Mouse (Mus musculus) CH12.LX (cell line): ENCODE measurements around the gene Zdhhc18. TPM values are rescaled to one million over a fixed set of nuclear protein-coding genes. Genes with fewer than 3 reads are reported as not detected.
A peak's percentile ranks its signal among the peaks of the same experiment; 100 is the strongest.

Source experiments
- DNase-seq: peaks from one replicate; pipeline ENCODE4 v3.0.0-alpha.2; 2013; ENCODE audit errors: extremely low read depth
- H3K27ac ChIP-seq: 2 replicates; pipeline ENCODE4 v1.5.1; 2012; ENCODE audit warnings: low read depth, mild to moderate bottlenecking, control low read depth, moderate library complexity; ENCODE audit not compliant: insufficient read depth
- H3K27me3 ChIP-seq: replicated peaks from 2 replicates; pipeline ENCODE3; 2012; ENCODE audit warnings: inconsistent platforms
- H3K36me3 ChIP-seq, 2 experiments: replicated peaks in 1 of 2; 2 replicates each; pipeline versions ENCODE3 to v1.6.1; 2012; ENCODE audit warnings: inconsistent platforms in 1 of 2, low read length in 1 of 2, mild to moderate bottlenecking in 1 of 2, mixed read lengths in 1 of 2, moderate library complexity in 1 of 2; ENCODE audit not compliant: control insufficient read depth in 1 of 2, insufficient read depth in 1 of 2
- H3K4me1 ChIP-seq, 2 experiments: 2 replicates each; pipeline ENCODE4 v1.6.1; 2012; ENCODE audit warnings: inconsistent platforms in 1 of 2, moderate library complexity in 1 of 2; ENCODE audit not compliant: insufficient read depth in 2 of 2, control insufficient read depth in 1 of 2
- H3K4me2 ChIP-seq: 2 replicates; pipeline ENCODE4 v1.6.1; 2012; ENCODE audit warnings: low read depth, mild to moderate bottlenecking, control low read depth; ENCODE audit not compliant: poor library complexity, insufficient read depth, severe bottlenecking
- H3K4me3 ChIP-seq, 3 experiments: fragments of 150-350 bp in 1 of 3; sonication (generic) in 1 of 3; replicated peaks in 1 of 3; 2 replicates each; pipeline versions ENCODE3 to v1.5.1; 2011 to 2012; ENCODE audit warnings: low read depth in 2 of 3, low read length in 2 of 3, mild to moderate bottlenecking in 2 of 3, moderate library complexity in 2 of 3, control low read depth in 1 of 3, improper control_type of control experiment in 1 of 3, inconsistent platforms in 1 of 3, mixed read lengths in 1 of 3; ENCODE audit not compliant: poor library complexity in 1 of 3
- H3K79me2 ChIP-seq: replicated peaks from 2 replicates; pipeline ENCODE4 v1.6.1; 2012; ENCODE audit warnings: mild to moderate bottlenecking, moderate library complexity; ENCODE audit not compliant: control insufficient read depth, poor library complexity, insufficient read depth, severe bottlenecking; ENCODE audit errors: extremely low read depth
- H3K9ac ChIP-seq: 2 replicates; pipeline ENCODE4 v1.6.1; 2012; ENCODE audit warnings: low read depth, mild to moderate bottlenecking, control low read depth, moderate library complexity; ENCODE audit not compliant: insufficient read depth
- H3K9me3 ChIP-seq: replicated peaks from 2 replicates; pipeline ENCODE3; 2012; ENCODE audit warnings: low read length, inconsistent platforms, mixed read lengths
- CHD1 ChIP-seq: IDR thresholded peaks from 2 replicates; pipeline ENCODE4 v1.6.1; 2012; ENCODE audit warnings: low read depth, low read length, improper control_type of control experiment, inconsistent platforms
- CHD2 ChIP-seq: IDR thresholded peaks from 2 replicates; pipeline ENCODE4 v1.6.1; 2011; ENCODE audit warnings: low read length, improper control_type of control experiment
- CTCF ChIP-seq, 2 experiments: IDR thresholded peaks in 1 of 2; conservative IDR thresholded peaks in 1 of 2; 2 replicates each; pipeline ENCODE4 v1.5.1; 2011 to 2012; ENCODE audit warnings: low read depth in 2 of 2, low read length in 2 of 2, improper control_type of control experiment in 1 of 2, inconsistent platforms in 1 of 2, mild to moderate bottlenecking in 1 of 2, moderate library complexity in 1 of 2
- E2F4 ChIP-seq: IDR thresholded peaks from 2 replicates; pipeline ENCODE4 v1.6.1; 2011; ENCODE audit warnings: low read depth, low read length, improper control_type of control experiment; ENCODE audit not compliant: insufficient replicate concordance
- ELF1 ChIP-seq: IDR thresholded peaks from 2 replicates; pipeline ENCODE4 v1.6.1; 2014; ENCODE audit warnings: low read depth, mild to moderate bottlenecking, inconsistent platforms, low read length, improper control_type of control experiment
- ETS1 ChIP-seq: conservative IDR thresholded peaks from 2 replicates; pipeline ENCODE4 v1.6.1; 2012; ENCODE audit warnings: low read depth, mild to moderate bottlenecking, inconsistent platforms, low read length, improper control_type of control experiment, moderate library complexity
- JUN ChIP-seq: IDR thresholded peaks from 2 replicates; pipeline ENCODE4 v1.6.1; 2011; ENCODE audit warnings: low read depth, mild to moderate bottlenecking, low read length, improper control_type of control experiment, moderate library complexity; ENCODE audit not compliant: insufficient read depth
- JUND ChIP-seq: conservative IDR thresholded peaks from 2 replicates; pipeline ENCODE4 v1.6.1; 2011; ENCODE audit warnings: low read depth, low read length, improper control_type of control experiment
- KAT2A ChIP-seq: IDR thresholded peaks from 2 replicates; pipeline ENCODE4 v1.6.1; 2012; ENCODE audit warnings: low read length, improper control_type of control experiment, inconsistent platforms; ENCODE audit not compliant: insufficient replicate concordance
- MAZ ChIP-seq: IDR thresholded peaks from 2 replicates; pipeline ENCODE4 v1.6.1; 2012; ENCODE audit warnings: low read depth, mild to moderate bottlenecking, inconsistent platforms, low read length, improper control_type of control experiment, moderate library complexity
- MEF2A ChIP-seq: IDR thresholded peaks from 2 replicates; pipeline ENCODE4 v1.6.1; 2014; ENCODE audit warnings: low read depth, mild to moderate bottlenecking, inconsistent platforms, low read length, improper control_type of control experiment, borderline replicate concordance
- MXI1 ChIP-seq: IDR thresholded peaks from 2 replicates; pipeline ENCODE4 v1.6.1; 2011; ENCODE audit warnings: mild to moderate bottlenecking, low read depth, low read length, improper control_type of control experiment
- NELFE ChIP-seq: IDR thresholded peaks from 2 replicates; pipeline ENCODE4 v1.6.1; 2011; ENCODE audit warnings: low read depth, low read length, improper control_type of control experiment
- NRF1 ChIP-seq: IDR thresholded peaks from 2 replicates; pipeline ENCODE4 v1.6.1; 2014; ENCODE audit warnings: low read depth, mild to moderate bottlenecking, inconsistent platforms, low read length, improper control_type of control experiment, moderate library complexity
- PAX5 ChIP-seq: IDR thresholded peaks from 2 replicates; pipeline ENCODE4 v1.6.1; 2012; ENCODE audit warnings: low read length, inconsistent platforms, mixed read lengths
- POLR2AphosphoS2 ChIP-seq: IDR thresholded peaks from 2 replicates; pipeline ENCODE4 v1.6.1; 2011; ENCODE audit warnings: low read depth, low read length, improper control_type of control experiment
- RAD21 ChIP-seq: IDR thresholded peaks from 2 replicates; pipeline ENCODE4 v1.6.1; 2011; ENCODE audit warnings: low read depth, mild to moderate bottlenecking, low read length, improper control_type of control experiment, moderate library complexity
- RCOR1 ChIP-seq: conservative IDR thresholded peaks from 2 replicates; pipeline ENCODE4 v1.6.1; 2012; ENCODE audit warnings: low read depth, mild to moderate bottlenecking, inconsistent platforms, low read length, improper control_type of control experiment
- SMC3 ChIP-seq: IDR thresholded peaks from 2 replicates; pipeline ENCODE4 v1.6.1; 2011; ENCODE audit warnings: low read depth, low read length, improper control_type of control experiment
- TBP ChIP-seq: conservative IDR thresholded peaks from 2 replicates; pipeline ENCODE4 v1.6.1; 2011; ENCODE audit warnings: low read depth, low read length, improper control_type of control experiment
- TCF12 ChIP-seq: IDR thresholded peaks from 2 replicates; pipeline ENCODE4 v1.6.1; 2014; ENCODE audit warnings: low read depth, mild to moderate bottlenecking, inconsistent platforms, low read length, improper control_type of control experiment
- ZMIZ1 ChIP-seq: IDR thresholded peaks from 2 replicates; pipeline ENCODE4 v1.6.1; 2012; ENCODE audit warnings: low read depth, mild to moderate bottlenecking, inconsistent platforms, low read length, improper control_type of control experiment
- ZNF384 ChIP-seq: IDR thresholded peaks from 2 replicates; pipeline ENCODE4 v1.6.1; 2012; ENCODE audit warnings: low read depth, low read length, improper control_type of control experiment, inconsistent platforms
- dilution Hi-C: fragments of 300-500 bp; cut with MboI; formaldehyde crosslinking; loops from 2 replicates; pipeline ENCODE4 v1.14.3; 2020; ENCODE audit warnings: low sequenced_read_pairs; ENCODE audit not compliant: extremely low pct_unique_long_range_greater_than_20kb, extremely low pct_ligation_motif_present
- in situ Hi-C: fragments of 300-500 bp; cut with MboI; formaldehyde crosslinking; loops from 3 replicates; pipeline ENCODE4 v1.14.3; 2019; ENCODE audit warnings: low sequenced_read_pairs, low pct_ligation_motif_present, low pct_unique_long_range_greater_than_20kb, mixed read lengths
- polyA plus RNA-seq: library from polyadenylated mRNA; unstranded; fragments of >175 nt; gene quantifications from 2 replicates; pipeline ENCODE4 v1.2.1, GENCODE M21; 2012; ENCODE audit warnings: low read depth; ENCODE audit not compliant: insufficient read length
- total RNA-seq, 2 experiments: library from RNA; depleted of rRNA; stranded (reverse); fragments of 300-350 nt in 1 of 2; fragments of >200 nt in 1 of 2; gene quantifications; 2 replicates each; pipeline ENCODE4 v1.2.3; 2012 to 2014

The Zdhhc18 gene
- total and polyA plus RNA-seq, 3 experiments = 15.9 to 31.0 (median 24.3) TPM

GRCm38 (mm10) chr4:133630326-133630920, 19.5 kb downstream of the Zdhhc18 start:
- Histone ChIP-seq H3K4me2 (peak overlapping the region; percentile 86; the same call in 1 of the 2 replicates), H3K9me3 (no peaks in the 10 kb centered on the region), H3K9ac (no peak overlapping the region), H3K36me3 (peaks cover 15 to 43% of the 10 kb centered on the region in 2 experiments), H3K4me1 (peaks cover 15 to 65% of the 10 kb centered on the region in 2 experiments), H3K27ac (no peak overlapping the region), H3K79me2 (peaks cover 46% of the 10 kb centered on the region), H3K27me3 (no peaks in the 10 kb centered on the region), H3K4me3 (peak overlapping the region in 1 of 3 experiments; percentile 81)
- dilution Hi-C loops (no loop called here), in situ Hi-C loops (loop anchor here (5.0 kb wide), 1 partner anchor 33 kb away; no protein-coding TSS in a partner anchor)
- no peak for TF ChIP-seq NELFE
- no peak for TF ChIP-seq JUND
- TF ChIP-seq CHD1 = no peak
- TF ChIP-seq RAD21 = no peak
- no peak for TF ChIP-seq MEF2A
- no peak for TF ChIP-seq SMC3
- no peak for TF ChIP-seq ZNF384
- no peak for TF ChIP-seq CHD2
- TF ChIP-seq E2F4 = no peak
- TF ChIP-seq MXI1 = no peak
- TF ChIP-seq TCF12 = no peak
- TF ChIP-seq KAT2A = no peak
- TF ChIP-seq NRF1 = no peak
- DNase-seq = no peak

DNA sequence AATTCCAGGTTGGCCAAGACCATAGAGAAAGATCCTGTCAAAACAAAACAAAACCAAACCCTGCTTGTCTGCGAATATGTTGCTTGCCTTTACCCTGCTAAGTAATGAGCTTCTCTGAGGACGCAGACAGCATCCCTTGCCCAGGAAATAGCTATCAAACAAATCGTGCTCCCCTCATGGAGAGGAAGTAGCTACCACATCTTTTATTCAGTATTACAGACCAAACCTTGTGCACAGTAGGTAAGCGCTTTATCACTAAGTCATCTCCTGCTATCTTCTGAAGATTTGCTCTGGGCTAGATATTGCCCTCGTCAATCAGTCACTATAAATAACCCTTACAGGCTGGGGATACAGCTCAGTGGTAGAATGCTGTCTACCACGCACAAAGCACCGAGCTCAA, 20.8 kb downstream of the Zdhhc18 start:
- dilution Hi-C loops (no loop called here), in situ Hi-C loops (no loop called here)
- DNase-seq = no peak
- H3K4me2 ChIP-seq = no peak overlapping the region
- H3K4me1 ChIP-seq = peaks cover 19 to 73% of the 10 kb centered on the region in 2 experiments
- no peak overlapping the region for H3K4me3 ChIP-seq
- H3K27ac ChIP-seq = no peak overlapping the region
- no peaks in the 10 kb centered on the region for H3K9me3 ChIP-seq
- H3K79me2 ChIP-seq = peaks cover 46% of the 10 kb centered on the region
- peaks cover 18 to 55% of the 10 kb centered on the region in 2 experiments for H3K36me3 ChIP-seq
- H3K27me3 ChIP-seq = no peaks in the 10 kb centered on the region
- TF ChIP-seq CHD2 (no peak), JUND (no peak), MAZ (no peak), ELF1 (no peak), TBP (no peak), CTCF (conservative IDR thresholded peaks at IDR 0.05 in 1 of 2, IDR thresholded peaks at IDR 0.05 in 1 of 2; ENCODE audit: low read depth in 2 of 2, low read length in 2 of 2) (no peak), ZMIZ1 (no peak), RAD21 (no peak), POLR2AphosphoS2 (no peak), PAX5 (no peak), JUN (no peak), ETS1 (no peak), SMC3 (no peak), MXI1 (no peak), RCOR1 (no peak), ZNF384 (no peak), CHD1 (no peak)
- TF ChIP-seq, all 38 proteins: peak for 0
- H3K9ac ChIP-seq = no peak overlapping the region
